19 mouse cellular contexts compared by ENCODE assay signal in the genomic region with DNA sequence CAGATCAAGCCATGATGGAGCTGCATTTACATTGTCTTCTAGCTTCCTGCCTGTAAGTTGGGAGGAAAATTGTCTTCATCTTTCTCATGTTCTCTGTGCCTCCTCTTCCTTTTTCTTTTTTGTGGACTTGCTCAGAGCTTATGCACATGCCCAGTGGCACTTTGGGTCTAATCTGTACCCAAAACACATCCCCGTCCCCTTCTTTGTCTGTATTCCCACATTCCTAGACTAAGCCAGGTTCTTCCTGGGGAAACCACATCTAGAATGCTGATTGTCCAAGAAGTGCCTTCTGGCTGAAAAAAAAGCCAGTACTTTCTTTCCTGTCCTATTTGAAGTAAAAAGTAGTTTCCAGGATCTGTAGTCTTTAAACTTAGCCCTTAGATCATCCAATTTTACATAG.
DNase-seq lines count a peak whose midpoint lies in the region; ATAC-seq and TF ChIP-seq lines count a peak whose summit lies in the region.
"Had no signal": no experiment of that assay in that cellular context is flagged by ENCODE, and none has a peak within 500 bp of the region (broad histone marks: within the 10 kb centered on the region; RNA-seq: fewer than 3 reads in every experiment).

No protein-coding gene starts in this region.

- WGBS in hindbrain, embryonic 16.5 days = 80% methylated on average over 1 of the region's 1 CpGs
- 77% methylated on average over 1 of the region's 1 CpGs for WGBS in hindbrain, embryonic 13.5 days
- WGBS in midbrain, embryonic 14.5 days = 62% methylated on average over 1 of the region's 1 CpGs
- WGBS in midbrain, embryonic 16.5 days = 83% methylated on average over 1 of the region's 1 CpGs

- TF ChIP-seq CTCF in brain, embryonic 14.5 days (IDR thresholded peaks at IDR 0.05; ENCODE audit: borderline replicate concordance, extremely low read depth, insufficient read depth, insufficient read length) = no peak

- no peak for TF ChIP-seq POLR2A in brain, embryonic 14.5 days (IDR thresholded peaks at IDR 0.05; ENCODE audit: borderline replicate concordance, extremely low read depth, insufficient read depth, insufficient read length, poor library complexity, severe bottlenecking)

- H3K27me3 ChIP-seq in hindbrain, embryonic 16.5 days (replicated peaks; ENCODE audit: control insufficient read depth, insufficient read depth, low read length) = no peaks in the 10 kb centered on the region
- no peaks in the 10 kb centered on the region for H3K27me3 ChIP-seq in hindbrain, embryonic 13.5 days
- H3K27me3 ChIP-seq in midbrain, embryonic 14.5 days (ENCODE audit: control insufficient read depth, insufficient read depth, low read length) = no peaks in the 10 kb centered on the region
- H3K27me3 ChIP-seq in midbrain, embryonic 16.5 days (ENCODE audit: control insufficient read depth, insufficient read depth, low read depth, low read length) = no peaks in the 10 kb centered on the region
- H3K27me3 ChIP-seq: heart, embryonic 13.5 days; intestine, embryonic 15.5 days had no signal

- no peaks in the 10 kb centered on the region for H3K36me3 ChIP-seq in hindbrain, embryonic 16.5 days (ENCODE audit: control insufficient read depth, insufficient read depth, low read length)
- H3K36me3 ChIP-seq in hindbrain, embryonic 13.5 days = no peaks in the 10 kb centered on the region
- no peaks in the 10 kb centered on the region for H3K36me3 ChIP-seq in midbrain, embryonic 14.5 days (ENCODE audit: control insufficient read depth, insufficient read depth, low read length)
- no peaks in the 10 kb centered on the region for H3K36me3 ChIP-seq in midbrain, embryonic 16.5 days (ENCODE audit: control insufficient read depth, insufficient read depth, low read length)
- H3K36me3 ChIP-seq: heart, embryonic 10.5 days; heart, embryonic 13.5 days; intestine, embryonic 15.5 days had no signal

- H3K4me2 ChIP-seq in hindbrain, embryonic 16.5 days (ENCODE audit: low read length) = no peak overlapping the region
- no peak overlapping the region for H3K4me2 ChIP-seq in hindbrain, embryonic 13.5 days
- H3K4me2 ChIP-seq in midbrain, embryonic 14.5 days (ENCODE audit: low read length) = no peak overlapping the region
- H3K4me2 ChIP-seq in midbrain, embryonic 16.5 days (ENCODE audit: low read length) = no peak overlapping the region
- H3K4me2 ChIP-seq: heart, embryonic 13.5 days; hindbrain, embryonic 14.5 days; intestine, embryonic 15.5 days had no signal

- 0 out of 2 replicates have a peak, but pooled peaks have one; percentile 54 for ATAC-seq in hindbrain, embryonic 16.5 days
- ATAC-seq in hindbrain, embryonic 13.5 days (ENCODE audit: low FRiP score) = no peak
- ATAC-seq in midbrain, embryonic 14.5 days (ENCODE audit: low FRiP score, low TSS enrichment) = no peak
- ATAC-seq in midbrain, embryonic 16.5 days = no peak
- ATAC-seq: CD4-positive, CD25-positive, alpha-beta regulatory T cell, adult 4 months; forebrain, embryonic 14.5 days; intestine, embryonic 15.5 days had no signal

- no peak overlapping the region for H3K9ac ChIP-seq in hindbrain, embryonic 16.5 days (ENCODE audit: low read depth, low read length)
- H3K9ac ChIP-seq in hindbrain, embryonic 13.5 days = no peak overlapping the region
- no peak overlapping the region for H3K9ac ChIP-seq in midbrain, embryonic 14.5 days (replicated peaks; ENCODE audit: low read length)
- H3K9ac ChIP-seq in midbrain, embryonic 16.5 days (ENCODE audit: low read depth, low read length) = no peak overlapping the region
- H3K9ac ChIP-seq: heart, embryonic 13.5 days; hindbrain, embryonic 14.5 days; intestine, embryonic 15.5 days had no signal

- no peak overlapping the region for H3K4me3 ChIP-seq in hindbrain, embryonic 16.5 days (ENCODE audit: low read length)
- no peak overlapping the region for H3K4me3 ChIP-seq in hindbrain, embryonic 13.5 days
- H3K4me3 ChIP-seq in midbrain, embryonic 14.5 days (replicated peaks; ENCODE audit: low read depth, low read length) = no peak overlapping the region
- no peak overlapping the region for H3K4me3 ChIP-seq in midbrain, embryonic 16.5 days (ENCODE audit: low read depth, low read length)
- H3K4me3 ChIP-seq: heart, adult 2 months; heart, embryonic 10.5 days; heart, embryonic 13.5 days; intestine, embryonic 15.5 days had no signal

- H3K9me3 ChIP-seq in hindbrain, embryonic 16.5 days (ENCODE audit: control insufficient read depth, low read length) = peaks cover 3% of the 10 kb centered on the region; the same call in 1 of the 2 replicates
- no peaks in the 10 kb centered on the region for H3K9me3 ChIP-seq in hindbrain, embryonic 13.5 days
- H3K9me3 ChIP-seq in midbrain, embryonic 14.5 days (ENCODE audit: control insufficient read depth, low read length) = no peaks in the 10 kb centered on the region
- no peaks in the 10 kb centered on the region for H3K9me3 ChIP-seq in midbrain, embryonic 16.5 days (replicated peaks; ENCODE audit: control insufficient read depth, low read length, poor library complexity, severe bottlenecking)
- H3K9me3 ChIP-seq: heart, embryonic 10.5 days; heart, embryonic 13.5 days; intestine, embryonic 15.5 days had no signal

- no peaks in the 10 kb centered on the region for H3K4me1 ChIP-seq in hindbrain, embryonic 16.5 days (ENCODE audit: control insufficient read depth, insufficient read depth, low read depth, low read length)
- no peaks in the 10 kb centered on the region for H3K4me1 ChIP-seq in hindbrain, embryonic 13.5 days (replicated peaks)
- no peaks in the 10 kb centered on the region for H3K4me1 ChIP-seq in midbrain, embryonic 14.5 days (ENCODE audit: control insufficient read depth, insufficient read depth, low read length)
- H3K4me1 ChIP-seq in midbrain, embryonic 16.5 days (ENCODE audit: control insufficient read depth, insufficient read depth, low read length) = no peaks in the 10 kb centered on the region
- H3K4me1 ChIP-seq: heart, embryonic 10.5 days; heart, embryonic 13.5 days; intestine, embryonic 15.5 days had no signal

- no peak overlapping the region for H3K27ac ChIP-seq in hindbrain, embryonic 16.5 days (ENCODE audit: low read depth, low read length)
- H3K27ac ChIP-seq in hindbrain, embryonic 13.5 days = no peak overlapping the region
- H3K27ac ChIP-seq in midbrain, embryonic 14.5 days (replicated peaks; ENCODE audit: low read depth, low read length) = no peak overlapping the region
- no peak overlapping the region for H3K27ac ChIP-seq in midbrain, embryonic 16.5 days (ENCODE audit: low read length)
- H3K27ac ChIP-seq: heart, adult 2 months; heart, embryonic 10.5 days; heart, embryonic 13.5 days; hindbrain, embryonic 14.5 days; intestine, embryonic 15.5 days had no signal

- DNase-seq in midbrain, embryonic 14.5 days = peak; percentile 45
- peak; percentile 42 for DNase-seq in brain, embryonic 14.5 days (ENCODE audit: low read depth)
- peak; percentile 4 for DNase-seq in brain, embryonic 18.5 days (ENCODE audit: low read depth, low spot score)
- DNase-seq: adrenal gland, adult 2 months; adrenal gland, postnatal 14 days; cerebellum, adult 18-20 months; cerebellum, adult 9-10 months; cerebellum, postnatal 14 days; gastrocnemius, postnatal 25 days; heart, adult 2 months had no signal
